7 mouse cellular contexts compared by ENCODE assay signal in the genomic region with DNA sequence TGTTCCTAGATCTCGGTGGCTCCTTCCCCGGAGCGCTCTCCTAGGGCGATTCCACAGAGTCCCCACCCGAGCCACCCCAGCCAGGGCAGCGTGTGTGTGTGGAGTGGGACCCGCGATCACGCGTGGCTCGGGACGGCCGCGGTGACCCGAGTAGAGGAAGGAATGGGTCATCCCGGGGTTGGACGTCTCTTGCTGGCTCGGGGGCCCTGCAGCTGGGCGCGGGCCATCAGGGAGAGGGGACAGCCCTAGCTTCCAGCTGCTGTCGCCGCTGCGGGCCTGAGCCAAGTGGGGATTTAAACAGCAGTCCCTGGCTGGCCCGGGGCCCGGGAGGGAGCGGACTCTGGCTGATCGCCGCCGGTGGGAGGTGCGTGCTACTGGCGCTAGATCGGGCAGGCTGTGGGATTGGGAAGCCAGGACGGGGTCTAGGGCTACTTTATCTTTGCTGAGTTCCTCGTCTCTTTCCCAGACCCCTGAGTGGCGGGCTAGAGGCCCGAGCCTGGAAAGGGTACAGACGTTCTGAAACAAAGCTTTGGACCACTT. TPM values are rescaled to one million over a fixed set of nuclear protein-coding genes. Genes with fewer than 3 reads are reported as not detected.
DNase-seq lines count a peak whose midpoint lies in the region; ATAC-seq and TF ChIP-seq lines count a peak whose summit lies in the region.

No protein-coding gene starts in this region.

- peaks cover 13% of the 10 kb centered on the region for H3K36me3 ChIP-seq in intestine, postnatal 0 days (ENCODE audit: control insufficient read depth, insufficient read depth)
- H3K36me3 ChIP-seq in midbrain, embryonic 10.5 days = peaks cover 31% of the 10 kb centered on the region
- H3K36me3 ChIP-seq in small intestine, adult 2 months (ENCODE audit: control insufficient read depth, insufficient read depth, low read length) = peaks cover 1% of the 10 kb centered on the region; the same call in 1 of the 2 replicates

- H3K4me2 ChIP-seq in intestine, postnatal 0 days (replicated peaks; ENCODE audit: low read depth) = peak overlapping the region; percentile 79

- peak overlapping the region; percentile 96 for H3K4me3 ChIP-seq in intestine, postnatal 0 days (ENCODE audit: low read depth, low read length)
- H3K4me3 ChIP-seq in midbrain, embryonic 10.5 days = peak overlapping the region; percentile 97
- H3K4me3 ChIP-seq in small intestine, adult 2 months (ENCODE audit: low read depth, low read length) = peak overlapping the region; percentile 87

- 1% methylated on average over 37 of the region's 37 CpGs for WGBS in intestine, postnatal 0 days
- WGBS in midbrain, embryonic 10.5 days = under 1% methylated on average over 37 of the region's 37 CpGs
- WGBS in small intestine, adult 2 months = 1% methylated on average over 37 of the region's 37 CpGs

- peaks cover 5% of the 10 kb centered on the region; the same call in 1 of the 2 replicates for H3K4me1 ChIP-seq in intestine, postnatal 0 days (replicated peaks; ENCODE audit: control insufficient read depth, insufficient read depth, low read length)
- peaks cover 36% of the 10 kb centered on the region for H3K4me1 ChIP-seq in midbrain, embryonic 10.5 days
- H3K4me1 ChIP-seq in small intestine, adult 2 months (ENCODE audit: control insufficient read depth, insufficient read depth, insufficient read length, low read length) = no peaks in the 10 kb centered on the region

- ATAC-seq in intestine, postnatal 0 days = peak; percentile 78

- intact Hi-C loops in left cerebral cortex, postnatal 36 days (cut with DNase I) = loop anchor here (5.0 kb wide), 1 partner anchor 151 kb away; no protein-coding TSS in a partner anchor

- TF ChIP-seq POLR2A in small intestine, adult 2 months (IDR thresholded peaks at IDR 0.05; ENCODE audit: low read depth, low read length) = no peak; the same call in 1 of the 2 replicates

- H3K27me3 ChIP-seq in intestine, postnatal 0 days (replicated peaks; ENCODE audit: control insufficient read depth, insufficient read depth, low read length) = no peaks in the 10 kb centered on the region
- H3K27me3 ChIP-seq in midbrain, embryonic 10.5 days (ENCODE audit: low read depth, poor library complexity, severe bottlenecking) = no peaks in the 10 kb centered on the region
- no peaks in the 10 kb centered on the region for H3K27me3 ChIP-seq in small intestine, adult 2 months (ENCODE audit: control insufficient read depth, insufficient read depth, low read length)

- peak; percentile 30; the same call in 1 of the 2 replicates for TF ChIP-seq CTCF in intestine, postnatal 0 days (IDR thresholded peaks at IDR 0.05; ENCODE audit: low read depth)
- no peak for TF ChIP-seq CTCF in small intestine, adult 2 months (IDR thresholded peaks at IDR 0.05; ENCODE audit: extremely low read depth, insufficient read length, insufficient replicate concordance, low read depth, low read length)

- H3K27ac ChIP-seq in intestine, postnatal 0 days (ENCODE audit: low read depth, low read length) = peak overlapping the region; percentile 87
- peak overlapping the region; percentile 98 for H3K27ac ChIP-seq in midbrain, embryonic 10.5 days (replicated peaks)
- H3K27ac ChIP-seq in small intestine, adult 2 months (ENCODE audit: insufficient read depth, low read depth, low read length) = peak overlapping the region; percentile 84

- H3K9ac ChIP-seq in intestine, postnatal 0 days (ENCODE audit: low read depth, low read length) = peak overlapping the region; percentile 84

- no peaks in the 10 kb centered on the region for H3K9me3 ChIP-seq in intestine, postnatal 0 days (ENCODE audit: control insufficient read depth)
- no peaks in the 10 kb centered on the region for H3K9me3 ChIP-seq in midbrain, embryonic 10.5 days (replicated peaks)

- DNase-seq in adrenal gland, adult 8-10 months = peak; percentile 87
- DNase-seq in embryo, embryonic 11.5 days (ENCODE audit: low read depth, low spot score) = peak; percentile 61
- DNase-seq in gastrocnemius, postnatal 4 days (ENCODE audit: low spot score in 2 of 2) = peak; percentile 98 to 99
- DNase-seq in left cerebral cortex, postnatal 36 days (ENCODE audit: low spot score in 2 of 2) = peak; percentile 86 to 88
- peak; percentile 87 for DNase-seq in midbrain, embryonic 10.5 days (ENCODE audit: low spot score)

RNA-seq across cellular contexts. Expression of a gene that starts 0.8 kb away (rescaled TPM):
- 10 to 100 TPM; 26.2 to 49.9 (median 36.7) TPM for total RNA-seq in adrenal gland, adult 8-10 months (2022)
- 10 to 100 TPM; 28.2 to 28.7 TPM for total RNA-seq in gastrocnemius, postnatal 4 days (2021)
- polyA plus RNA-seq in intestine, postnatal 0 days (2015; fragmentation: Nextera tagmentation; extraction: Ambion mirVana) = 3.7 and 4.4 TPM in 2 replicates
- total RNA-seq in left cerebral cortex, postnatal 36 days (2021) = 10 to 100 TPM; 19.3 to 21.4 TPM
- 28.3 and 33.5 TPM in 2 replicates for polyA plus RNA-seq in midbrain, embryonic 10.5 days (2016; fragmentation: Nextera tagmentation; extraction: Ambion mirVana)
- 1.7 and 4.7 TPM in 2 replicates for polyA plus RNA-seq in small intestine, adult 2 months (2012; rRNA removed)

Comparison
In these comparisons a context has a peak if more than half of its experiments do, and no peak if none do; other contexts are left out.
1. Peak in every context shown above with its lines: DNase-seq, ATAC-seq, H3K4me3 ChIP-seq and H3K27ac ChIP-seq.